Mouse (Mus musculus) limb, embryonic 13.5 days (tissue): ENCODE data around the gene Rnf151. TPM values are rescaled to one million over a fixed set of nuclear protein-coding genes. Genes with fewer than 3 reads are reported as not detected.
A peak's percentile ranks its signal among the peaks of the same experiment; 100 is the strongest.

Experiments used
- ATAC-seq: fragments of 200-750 bp; cut with Nextera tagmentation; 2 replicates; pipeline ENCODE4 v1.8.0; 2017; ENCODE audit warnings: low read depth, moderate number of reproducible peaks, moderate TSS enrichment; ENCODE audit not compliant: low FRiP score
- H3K27ac ChIP-seq: fragments of 300-500 bp; sonication (generic); 2 replicates; pipeline ENCODE4 v1.5.1; 2015; ENCODE audit warnings: inconsistent platforms, mild to moderate bottlenecking, moderate library complexity
- H3K27me3 ChIP-seq: fragments of 300-500 bp; sonication (generic); 2 replicates; pipeline ENCODE4 v1.6.1; 2015; ENCODE audit warnings: mild to moderate bottlenecking, inconsistent platforms
- H3K36me3 ChIP-seq: fragments of 300-500 bp; sonication (generic); 2 replicates; pipeline ENCODE4 v1.6.1; 2015; ENCODE audit warnings: inconsistent platforms, mild to moderate bottlenecking, moderate library complexity
- H3K4me1 ChIP-seq: fragments of 300-500 bp; sonication (generic); 2 replicates; pipeline ENCODE4 v1.6.1; 2015; ENCODE audit warnings: inconsistent platforms
- H3K4me2 ChIP-seq: fragments of 300-500 bp; sonication (generic); replicated peaks from 2 replicates; pipeline ENCODE4 v1.6.1; 2015; ENCODE audit warnings: inconsistent platforms, mild to moderate bottlenecking, moderate library complexity
- H3K4me3 ChIP-seq: fragments of 300-500 bp; sonication (generic); 2 replicates; pipeline ENCODE4 v1.5.1; 2015; ENCODE audit warnings: moderate library complexity, mild to moderate bottlenecking, inconsistent platforms
- H3K9ac ChIP-seq: fragments of 300-500 bp; sonication (generic); 2 replicates; pipeline ENCODE4 v1.6.1; 2015; ENCODE audit warnings: mild to moderate bottlenecking, inconsistent platforms
- H3K9me3 ChIP-seq: fragments of 300-500 bp; sonication (generic); 2 replicates; pipeline ENCODE4 v1.6.1; 2016; ENCODE audit warnings: inconsistent platforms
- WGBS: fragments of 180-500 bp; shearing (Covaris S2); methylation state at CpG from one replicate; pipeline ENCODE4 v1.1.7; 2015; 5-methylcytosine and 5-hydroxymethylcytosine counted together
- polyA plus RNA-seq: library from polyadenylated mRNA; unstranded; fragments of >200 nt; fragmentation: Nextera tagmentation; extraction: Ambion mirVana; gene quantifications from 2 replicates; pipeline ENCODE4 v1.2.1, GENCODE M21; 2015

The Rnf151 gene
- polyA plus RNA-seq: not detected in 2 replicates

- no peak within 1 kb of the TSS for H3K27ac ChIP-seq
- peak within 1 kb of the TSS; percentile 92 for H3K9ac ChIP-seq
- no peaks in the 10 kb centered on the region for H3K9me3 ChIP-seq
- H3K4me1 ChIP-seq: peaks cover 25% of the 10 kb centered on the region
- ATAC-seq: no peak
- peak within 1 kb of the TSS; percentile 84 for H3K4me3 ChIP-seq
- H3K27me3 ChIP-seq: no peaks in the 10 kb centered on the region
- peaks cover 47% of the 10 kb centered on the region for H3K36me3 ChIP-seq
- WGBS: 81% methylated on average over 4 of the region's 4 CpGs
- H3K4me2 ChIP-seq: peak within 1 kb of the TSS; percentile 91
Observed at GRCm38 (mm10) chr17:24717943-24718342, at the start of gene Rnf151, which contains the start of gene Rps2. Rnf151 (minus strand) TSS chr17:24718063. Rps2 (plus strand) TSS chr17:24718116.

- Histone ChIP-seq H3K27ac (no peak overlapping the region), H3K4me2 (no peak overlapping the region), H3K27me3 (no peaks in the 10 kb centered on the region), H3K36me3 (no peaks in the 10 kb centered on the region), H3K4me1 (peaks cover 20% of the 10 kb centered on the region), H3K4me3 (no peak overlapping the region), H3K9ac (no peak overlapping the region), H3K9me3 (no peaks in the 10 kb centered on the region)
- 33% methylated on average over 12 of the region's 12 CpGs for WGBS
- no peak for ATAC-seq
Observed at GRCm38 (mm10) chr17:24766266-24766875, 48.5 kb upstream of the Rnf151 start.

- H3K36me3 ChIP-seq: no peaks in the 10 kb centered on the region
- H3K4me2 ChIP-seq: peak overlapping the region; percentile 16
- H3K27ac ChIP-seq: no peak overlapping the region
- no peak overlapping the region for H3K4me3 ChIP-seq
- no peaks in the 10 kb centered on the region for H3K27me3 ChIP-seq
- H3K9ac ChIP-seq: no peak overlapping the region
- whole genome bisulfite sequencing: 49% methylated on average over 21 of the region's 22 CpGs
- H3K9me3 ChIP-seq: no peaks in the 10 kb centered on the region
- peaks cover 28% of the 10 kb centered on the region for H3K4me1 ChIP-seq
- ATAC-seq: no peak
Observed at GRCm38 (mm10) chr17:24765016-24765905, 47.4 kb upstream of the Rnf151 start.

- 13% methylated on average over 5 of the region's 5 CpGs for WGBS
- H3K27ac ChIP-seq: no peak overlapping the region; the same call in 1 of the 2 replicates
- H3K9me3 ChIP-seq: no peaks in the 10 kb centered on the region
- peak; percentile 28; the same call in 1 of the 2 replicates for ATAC-seq
- no peaks in the 10 kb centered on the region for H3K36me3 ChIP-seq
- H3K4me2 ChIP-seq: no peak overlapping the region
- H3K27me3 ChIP-seq: no peaks in the 10 kb centered on the region
- H3K4me1 ChIP-seq: peaks cover 21% of the 10 kb centered on the region
- no peak overlapping the region for H3K4me3 ChIP-seq
- no peak overlapping the region for H3K9ac ChIP-seq
Observed at GRCm38 (mm10) chr17:24761121-24761520, 43.3 kb upstream of the Rnf151 start.

GRCm38 (mm10) chr17:24757394-24757793 lies 39.5 kb upstream of the Rnf151 start:
- H3K27ac ChIP-seq: no peak overlapping the region
- 79% methylated on average over 1 of the region's 1 CpGs for WGBS

GRCm38 (mm10) chr17:24752415-24753394 lies 34.8 kb upstream of the Rnf151 start, which contains the start of gene Hs3st6:
Hs3st6 (plus strand) TSS chr17:24752988.
- H3K27me3 ChIP-seq: peaks cover 62% of the 10 kb centered on the region

More at GRCm38 (mm10) chr17:24757394-24757793, 39.5 kb upstream of the Rnf151 start:
- H3K4me3 ChIP-seq: no peak overlapping the region
- ATAC-seq: no peak
- no peak overlapping the region for H3K4me2 ChIP-seq
- H3K9ac ChIP-seq: no peak overlapping the region
- H3K36me3 ChIP-seq: no peaks in the 10 kb centered on the region
- H3K9me3 ChIP-seq: no peaks in the 10 kb centered on the region
- peaks cover 35% of the 10 kb centered on the region for H3K4me1 ChIP-seq
- H3K27me3 ChIP-seq: peaks cover 36% of the 10 kb centered on the region

GRCm38 (mm10) chr17:24751528-24751927 lies 33.7 kb upstream of the Rnf151 start:
- WGBS: 21% methylated on average over 4 of the region's 4 CpGs
- no peaks in the 10 kb centered on the region for H3K36me3 ChIP-seq
- peaks cover 62% of the 10 kb centered on the region for H3K27me3 ChIP-seq
- peaks cover 32% of the 10 kb centered on the region for H3K4me1 ChIP-seq
- no peak overlapping the region for H3K4me2 ChIP-seq
- no peak for ATAC-seq
- H3K27ac ChIP-seq: no peak overlapping the region
- no peak overlapping the region for H3K9ac ChIP-seq
- no peaks in the 10 kb centered on the region for H3K9me3 ChIP-seq
- H3K4me3 ChIP-seq: no peak overlapping the region

More at GRCm38 (mm10) chr17:24752415-24753394, 34.8 kb upstream of the Rnf151 start, which contains the start of gene Hs3st6:
- Histone ChIP-seq H3K36me3 (no peaks in the 10 kb centered on the region), H3K27ac (no peak within 1 kb of the TSS), H3K9me3 (no peaks in the 10 kb centered on the region), H3K4me1 (peaks cover 21% of the 10 kb centered on the region), H3K4me3 (peak within 1 kb of the TSS; percentile 57), H3K9ac (peak within 1 kb of the TSS; percentile 62), H3K4me2 (peak within 1 kb of the TSS; percentile 97)
- ATAC-seq: peak; percentile 86
- 1% methylated on average over 72 of the region's 82 CpGs for WGBS

GRCm38 (mm10) chr17:24746986-24747385 lies 29.1 kb upstream of the Rnf151 start:
- ATAC-seq: 0 out of 2 replicates have a peak, but pooled peaks have one; percentile 20
- H3K27me3 ChIP-seq: peaks cover 22% of the 10 kb centered on the region
- H3K4me2 ChIP-seq: no peak overlapping the region
- H3K4me3 ChIP-seq: no peak overlapping the region
- peaks cover 12% of the 10 kb centered on the region for H3K4me1 ChIP-seq
- no peaks in the 10 kb centered on the region for H3K9me3 ChIP-seq
- WGBS: 35% methylated on average over 4 of the region's 4 CpGs
- peaks cover 10% of the 10 kb centered on the region; the same call in 1 of the 2 replicates for H3K36me3 ChIP-seq
- H3K9ac ChIP-seq: peak overlapping the region; percentile 13; the same call in 1 of the 2 replicates
- H3K27ac ChIP-seq: no peak overlapping the region

- Histone ChIP-seq H3K36me3 (peaks cover 15% of the 10 kb centered on the region; the same call in 1 of the 2 replicates), H3K9me3 (no peaks in the 10 kb centered on the region), H3K4me2 (no peak overlapping the region), H3K4me1 (peaks cover 12% of the 10 kb centered on the region), H3K27me3 (peaks cover 11% of the 10 kb centered on the region), H3K9ac (no peak overlapping the region), H3K4me3 (no peak overlapping the region), H3K27ac (no peak overlapping the region)
- whole genome bisulfite sequencing: 21% methylated on average over 7 of the region's 7 CpGs
- ATAC-seq: peak; percentile 55; the same call in 1 of the 2 replicates
Observed at GRCm38 (mm10) chr17:24745526-24746497, 27.9 kb upstream of the Rnf151 start.

- ATAC-seq: no peak
- Histone ChIP-seq H3K27me3 (no peaks in the 10 kb centered on the region), H3K4me3 (no peak overlapping the region), H3K4me2 (no peak overlapping the region), H3K9ac (no peak overlapping the region), H3K36me3 (peaks cover 24% of the 10 kb centered on the region), H3K27ac (no peak overlapping the region), H3K4me1 (peaks cover 12% of the 10 kb centered on the region), H3K9me3 (no peaks in the 10 kb centered on the region)
- 75% methylated on average over 3 of the region's 3 CpGs for WGBS
Observed at GRCm38 (mm10) chr17:24744381-24744780, 26.5 kb upstream of the Rnf151 start.
